Mouse (Mus musculus): ENCODE results near the gene Rbm7.
A peak's percentile ranks its signal among the peaks of the same experiment; 100 is the strongest.
"Not testable (repeated sequence)": the region's sequence is repeated elsewhere in the genome, so short reads cannot be mapped to it uniquely, and the experiment has no call there.

Rbm7 gene

DNA sequence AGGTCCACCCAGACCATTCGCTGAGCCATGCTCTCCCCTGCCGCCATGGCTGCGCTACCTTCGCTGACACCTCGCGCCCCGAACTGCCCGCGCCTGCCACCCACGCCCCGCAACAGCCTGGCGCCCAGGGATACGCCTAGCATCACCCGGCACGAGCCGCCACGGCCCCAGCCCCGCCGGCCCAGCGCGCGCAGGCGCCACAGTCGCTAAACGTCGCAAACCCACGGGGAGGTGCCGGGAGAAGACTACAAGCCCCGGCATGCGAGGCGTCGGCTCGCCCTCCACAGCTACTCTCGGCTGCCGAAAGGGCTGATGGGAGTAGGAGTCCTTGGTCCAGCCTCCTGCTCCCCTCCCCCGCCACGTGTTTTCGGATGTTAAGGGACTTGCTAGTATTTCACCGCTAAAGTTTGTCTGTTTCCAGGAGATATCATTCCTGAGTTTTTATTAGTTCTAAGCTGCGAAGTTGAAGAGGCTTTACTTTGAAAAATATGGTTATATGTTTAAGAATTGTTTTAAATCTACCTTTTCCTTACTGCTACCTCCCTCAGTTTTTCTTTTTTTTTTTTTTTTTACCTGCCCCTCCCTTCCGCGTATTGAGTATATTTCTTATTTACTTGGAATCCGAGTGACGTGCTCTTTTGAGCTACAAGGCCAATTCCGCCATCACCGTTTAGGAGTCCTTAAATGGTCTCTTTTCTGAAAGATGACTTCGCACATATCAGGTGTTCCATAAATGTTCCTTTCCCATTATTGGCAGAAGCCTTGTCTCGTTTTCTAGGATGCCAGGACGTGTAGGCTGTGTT, 14.5 kb downstream of the Rbm7 start, which contains the start of gene Rexo2:
Rexo2 (minus strand) TSS at position 213 of the 803 bp plus-strand sequence.
- DNase-seq (ENCODE audit: low read depth, low spot score) = peak; percentile 89

GRCm38 (mm10) chr9:48479838-48480410, 15.2 kb downstream of the Rbm7 start:
- DNase-seq (ENCODE audit: low read depth, low spot score) = no peak

DNA sequence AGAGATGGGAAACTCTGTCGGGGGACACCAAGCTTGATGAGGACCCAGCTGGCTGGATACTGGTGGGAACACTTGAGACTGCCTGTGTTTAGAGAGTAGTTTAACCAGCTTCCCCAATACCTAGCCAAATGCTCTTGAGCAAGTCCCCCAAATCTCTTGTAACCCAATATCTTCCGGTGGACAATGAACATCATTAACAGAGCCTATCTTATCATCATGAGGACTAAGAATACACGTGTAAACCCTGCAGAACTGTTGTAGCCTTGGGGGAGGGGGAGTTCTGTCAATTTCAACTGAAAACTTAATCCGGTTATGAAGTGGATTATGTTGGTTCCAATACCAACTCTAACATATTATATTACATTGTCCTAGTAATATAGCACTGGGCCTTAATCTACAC, 16.3 kb downstream of the Rbm7 start:
- no peak for DNase-seq (ENCODE audit: low read depth, low spot score)

DNA sequence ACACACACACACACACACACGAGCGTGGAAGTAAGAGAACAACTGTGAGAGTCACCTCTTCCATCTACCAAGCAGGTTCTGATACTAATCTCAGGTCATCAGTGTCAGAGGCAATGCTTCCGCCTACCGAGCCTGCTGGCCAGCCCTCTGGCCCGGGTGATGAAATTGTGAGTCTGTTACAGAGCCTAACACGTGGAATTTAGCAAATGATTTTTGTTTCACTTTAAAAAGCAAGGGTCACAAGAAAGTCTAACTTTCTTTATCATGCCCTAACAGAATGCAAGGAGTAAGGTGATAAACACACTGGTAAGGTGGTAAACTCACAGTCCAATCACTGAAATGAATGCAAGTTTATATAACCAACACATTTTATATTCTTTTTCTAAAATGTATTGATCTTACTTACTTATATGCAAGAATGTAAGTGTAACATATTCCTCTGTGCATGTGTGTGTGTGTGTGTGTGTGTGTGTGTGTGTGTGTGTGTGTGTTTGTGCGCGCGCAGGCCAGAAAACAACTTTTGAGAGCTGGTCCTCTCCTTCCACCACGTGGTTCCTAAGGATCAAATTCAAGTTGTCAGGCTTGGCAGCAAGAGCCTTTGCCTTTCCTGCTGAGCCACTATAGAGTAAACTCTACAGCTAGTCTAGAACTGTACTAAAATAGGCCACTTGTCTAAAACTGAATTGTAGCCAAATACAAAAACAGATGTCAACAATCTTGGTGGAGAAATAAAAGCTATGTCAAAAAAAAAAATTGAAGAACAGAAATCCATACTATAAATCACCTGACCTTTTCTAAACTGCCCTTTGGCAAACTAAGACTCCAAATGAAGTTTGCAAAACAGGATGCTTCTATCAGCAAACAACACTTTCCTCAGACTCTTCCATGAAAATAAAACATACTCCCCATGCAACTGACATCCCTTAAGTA, 18.6 kb downstream of the Rbm7 start:
- DNase-seq (ENCODE audit: low read depth, low spot score) = no peak

- no peak for DNase-seq (ENCODE audit: low read depth, low spot score)
Observed at GRCm38 (mm10) chr9:48474367-48474766, 20.7 kb downstream of the Rbm7 start.

DNA sequence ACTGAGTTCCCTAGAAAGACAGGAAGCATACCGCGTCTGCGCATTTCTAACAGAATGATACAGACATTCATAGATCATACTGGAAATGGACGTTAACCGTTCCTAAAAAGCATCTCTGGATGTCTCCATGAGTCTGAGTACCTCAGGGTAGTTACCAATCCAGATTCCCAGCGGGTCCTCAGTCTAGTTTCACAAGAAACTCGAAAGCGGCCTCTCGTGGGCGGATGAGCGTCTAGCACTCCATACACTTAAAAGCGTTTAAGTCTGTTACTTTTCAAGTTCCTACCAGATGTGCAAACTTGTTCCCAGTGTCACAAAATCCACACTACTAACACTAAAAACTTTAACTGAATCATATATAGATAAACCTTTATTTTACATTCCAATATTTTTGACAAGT, 22.0 kb downstream of the Rbm7 start:
- DNase-seq (ENCODE audit: low read depth, low spot score) = no peak

DNA sequence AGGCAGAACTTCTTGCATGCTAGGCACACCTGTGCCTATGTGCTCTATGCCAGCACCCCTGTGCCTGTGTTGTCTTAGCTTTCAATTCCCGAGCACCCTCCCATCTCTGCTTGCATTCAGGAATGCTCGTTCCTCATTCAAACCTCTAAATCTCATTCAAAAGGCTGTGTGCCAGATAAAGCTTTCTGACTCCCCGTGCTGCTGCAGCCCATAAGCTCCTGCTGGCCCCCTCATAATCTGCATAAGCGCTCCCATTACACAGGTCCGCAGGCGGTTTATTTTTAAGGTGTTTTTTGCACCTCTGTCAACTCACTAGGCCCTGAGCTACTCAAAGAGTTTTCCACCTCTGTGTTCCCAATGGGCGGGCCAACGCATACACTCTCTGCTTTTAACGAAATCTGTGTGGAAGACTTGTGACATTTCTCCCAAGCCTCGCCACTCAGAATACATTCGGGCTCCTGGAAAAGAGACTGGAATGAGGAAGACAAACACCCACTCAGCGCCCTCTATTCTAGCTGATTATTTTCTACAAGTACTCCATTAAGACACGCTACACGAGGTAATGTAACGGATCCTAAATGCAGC, 22.6 kb downstream of the Rbm7 start:
- DNase-seq (ENCODE audit: low read depth, low spot score) = no peak

- not testable (repeated sequence) for DNase-seq (ENCODE audit: low read depth, low spot score)
Observed at GRCm38 (mm10) chr9:48467471-48467870, 27.6 kb downstream of the Rbm7 start.

DNA sequence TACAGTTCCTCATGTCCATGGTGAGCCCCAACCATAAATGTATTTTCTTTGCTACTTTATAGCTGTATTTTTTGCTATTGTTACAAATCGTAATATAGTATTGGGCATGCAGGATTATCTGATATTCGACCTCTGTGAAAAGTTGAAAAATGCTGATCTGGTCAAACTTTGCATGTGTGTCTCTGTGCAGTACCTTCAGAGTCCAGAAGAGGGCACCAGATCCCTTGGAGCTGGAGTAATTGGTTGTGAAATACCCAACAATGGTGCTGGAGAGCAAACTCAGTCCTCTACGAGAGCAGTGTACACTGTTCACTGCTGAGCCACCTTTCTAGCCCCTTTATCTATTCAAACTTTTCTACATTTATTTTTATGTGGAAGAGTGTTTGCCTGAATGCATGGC, 28.3 kb downstream of the Rbm7 start:
- no peak for DNase-seq (ENCODE audit: low read depth, low spot score)

GRCm38 (mm10) chr9:48465671-48466070, 29.4 kb downstream of the Rbm7 start:
- no peak for DNase-seq (ENCODE audit: low read depth, low spot score)

DNA sequence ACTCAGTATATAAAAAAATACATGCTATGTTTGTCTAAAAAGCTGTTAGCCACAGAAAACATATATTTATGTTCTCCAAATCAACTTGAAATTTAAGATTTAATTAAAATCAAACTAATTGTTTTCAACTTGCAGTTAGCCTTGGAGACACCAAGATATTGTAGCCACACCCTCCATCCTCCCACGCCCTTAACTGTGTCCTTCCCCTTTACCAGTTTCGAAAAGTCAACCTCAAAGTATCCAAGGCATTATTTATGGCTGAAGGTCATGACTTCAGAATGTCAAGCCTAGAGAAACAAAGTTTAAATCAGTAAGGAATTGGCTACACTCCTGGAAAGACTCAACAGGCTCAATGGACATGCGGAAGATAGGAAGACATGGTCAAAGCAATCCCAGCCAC, 33.6 kb downstream of the Rbm7 start:
- no peak for DNase-seq (ENCODE audit: low read depth, low spot score)

GRCm38 (mm10) chr9:48460720-48461119, 34.4 kb downstream of the Rbm7 start:
- no peak for DNase-seq (ENCODE audit: low read depth, low spot score)

DNA sequence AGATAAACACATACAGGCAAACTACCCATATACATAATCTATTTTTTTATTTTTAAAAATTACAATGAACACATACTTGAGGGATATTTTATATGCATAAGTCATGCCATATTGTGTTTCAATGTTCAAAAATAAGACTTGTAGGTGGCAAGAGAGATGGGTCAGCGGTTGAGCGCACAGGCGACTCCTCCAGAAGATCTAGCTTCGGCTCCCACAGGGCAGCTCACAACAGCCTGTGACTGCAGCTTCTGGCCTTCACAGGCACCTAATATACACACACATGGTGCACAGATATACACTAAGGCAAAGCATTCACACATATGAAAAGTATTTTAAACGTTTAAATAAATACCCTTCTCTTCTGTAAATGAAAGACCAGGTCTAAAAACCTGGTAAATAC, 35.7 kb downstream of the Rbm7 start:
- no peak for DNase-seq (ENCODE audit: low read depth, low spot score)

DNA sequence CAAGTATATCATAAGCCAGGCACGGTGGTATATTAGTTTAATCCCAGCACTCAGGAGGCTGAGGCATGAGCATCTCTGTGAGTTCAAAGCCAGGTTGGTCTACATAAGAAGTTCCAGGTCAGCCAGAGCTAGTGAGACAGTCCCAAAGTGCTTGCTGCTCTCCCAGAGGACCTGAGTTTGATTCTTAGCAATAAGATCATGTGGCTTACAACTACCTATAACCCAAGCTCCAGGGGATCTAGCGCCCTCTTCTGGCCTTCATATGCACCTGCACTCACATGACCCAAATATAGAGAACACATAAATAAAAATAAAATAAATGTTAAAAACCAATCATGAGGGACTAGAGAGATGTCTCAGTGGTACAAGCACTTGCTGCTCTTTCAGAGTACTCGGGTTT, 36.2 kb downstream of the Rbm7 start:
- no peak for DNase-seq (ENCODE audit: low read depth, low spot score)

DNA sequence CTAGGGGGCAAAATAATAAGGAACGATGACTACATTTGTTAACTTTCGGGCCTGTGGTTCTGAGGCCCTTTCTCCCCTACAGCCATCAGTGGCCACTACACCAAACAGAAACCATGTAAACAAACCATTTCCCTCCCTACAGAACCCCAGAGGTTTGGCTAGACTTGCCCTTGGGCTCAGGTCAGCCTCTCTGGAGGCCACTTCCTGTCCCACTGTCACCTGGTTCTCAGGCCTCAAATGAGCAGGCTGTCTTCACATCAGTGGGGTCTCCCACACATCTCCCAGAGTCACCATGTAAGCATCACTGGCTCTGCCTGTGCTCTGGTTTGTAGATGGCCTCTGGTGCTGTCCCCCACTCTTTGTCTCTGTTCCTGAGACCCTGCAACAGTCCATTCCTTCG, 39.1 kb downstream of the Rbm7 start:
- DNase-seq (ENCODE audit: low read depth, low spot score) = no peak

DNA sequence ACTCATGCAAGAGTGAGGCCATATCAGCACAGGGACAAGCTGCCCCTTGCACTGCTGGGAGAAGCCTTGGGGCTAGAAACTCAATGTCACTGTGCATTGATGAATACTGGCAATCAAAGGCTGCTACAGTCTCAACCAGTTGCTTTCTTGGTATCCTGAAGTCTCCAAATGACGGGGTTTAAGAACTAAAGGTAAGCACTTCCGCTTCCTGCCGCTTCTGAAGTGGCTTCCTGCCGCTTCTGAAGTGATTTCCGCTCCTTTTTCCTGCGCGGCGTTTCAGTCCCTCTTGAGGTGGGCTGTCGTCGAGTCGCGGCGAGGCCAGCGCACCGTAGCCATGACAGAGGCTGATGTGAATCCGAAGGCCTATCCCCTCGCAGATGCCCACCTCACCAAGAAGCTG, 45.0 kb downstream of the Rbm7 start:
- no peak for DNase-seq (ENCODE audit: low read depth, low spot score)

DNA sequence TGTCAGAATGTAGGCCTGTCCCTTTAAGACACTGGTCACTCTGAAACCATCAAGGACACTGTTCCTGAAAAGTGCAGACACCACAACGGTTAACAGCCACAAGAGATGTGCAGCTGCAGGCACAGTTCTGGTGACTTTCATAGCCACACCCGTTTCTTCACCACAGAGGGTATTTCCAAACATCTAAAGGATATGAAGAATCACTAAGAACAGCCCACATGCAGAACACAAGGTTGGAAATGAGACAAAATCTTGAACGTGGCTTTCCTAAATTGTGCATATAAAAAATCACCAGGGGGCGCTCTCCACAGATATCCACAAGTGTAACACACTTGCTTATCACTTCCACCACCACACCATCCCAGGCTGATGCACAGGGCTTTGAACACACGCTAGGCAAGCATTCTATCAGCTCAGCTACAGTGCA, 47.3 kb downstream of the Rbm7 start:
- no peak for DNase-seq (ENCODE audit: low read depth, low spot score)

GRCm38 (mm10) chr9:48444821-48445220, 50.3 kb downstream of the Rbm7 start:
- DNase-seq (ENCODE audit: low read depth, low spot score) = no peak

DNA sequence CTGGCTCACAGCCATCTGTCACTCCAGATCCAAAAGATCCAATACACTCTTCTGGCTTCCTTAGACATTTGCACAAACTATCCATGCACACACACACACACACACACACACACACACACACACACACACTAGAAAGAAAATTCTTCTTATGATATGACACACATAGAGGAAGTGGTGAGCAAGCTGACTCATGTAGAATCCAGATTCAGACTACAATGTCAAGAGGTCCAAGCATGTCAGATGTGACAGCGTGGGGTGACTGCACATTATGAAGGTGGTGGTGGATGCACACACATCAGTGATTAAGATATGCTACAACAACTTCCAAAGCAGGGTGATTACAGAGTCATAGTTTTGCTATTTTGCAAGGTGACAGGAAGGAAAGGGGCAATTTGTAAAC, 51.2 kb downstream of the Rbm7 start:
- DNase-seq (ENCODE audit: low read depth, low spot score) = no peak
